Mouse (Mus musculus) embryonic facial prominence, embryonic 11.5 days (tissue): ENCODE data around the gene Tfip11. TPM values are rescaled to one million over a fixed set of nuclear protein-coding genes. Genes with fewer than 3 reads are reported as not detected.

Experiments
- ATAC-seq: fragments of 200-750 bp; cut with Nextera tagmentation; replicated peaks from 2 replicates; pipeline ENCODE4 v1.8.0; 2017; ENCODE audit warnings: low read depth; ENCODE audit not compliant: insufficient number of reproducible peaks, low FRiP score, low TSS enrichment
- DNase-seq: peaks from one replicate; pipeline ENCODE4 v3.0.0-alpha.2; 2015; ENCODE audit warnings: low spot score
- H3K27ac ChIP-seq: fragments of 300-500 bp; sonication (generic); replicated peaks from 2 replicates; pipeline ENCODE4 v1.5.1; 2014; ENCODE audit warnings: mild to moderate bottlenecking, low read depth, low read length, control low read depth
- H3K27me3 ChIP-seq: fragments of 300-500 bp; sonication (generic); 2 replicates; pipeline ENCODE4 v1.6.1; 2014; ENCODE audit warnings: mild to moderate bottlenecking, low read length, moderate library complexity, mixed read lengths; ENCODE audit not compliant: control insufficient read depth, insufficient read depth
- H3K36me3 ChIP-seq: fragments of 300-500 bp; sonication (generic); replicated peaks from 2 replicates; pipeline ENCODE4 v1.6.1; 2014; ENCODE audit warnings: low read depth, mild to moderate bottlenecking, low read length, moderate library complexity, mixed read lengths; ENCODE audit not compliant: control insufficient read depth, insufficient read depth
- H3K4me1 ChIP-seq: fragments of 300-500 bp; sonication (generic); 2 replicates; pipeline ENCODE4 v1.6.1; 2014; ENCODE audit warnings: low read length, mixed read lengths; ENCODE audit not compliant: control insufficient read depth, insufficient read depth
- H3K4me2 ChIP-seq: fragments of 300-500 bp; sonication (generic); 2 replicates; pipeline ENCODE4 v1.6.1; 2014; ENCODE audit warnings: low read depth, mild to moderate bottlenecking, control low read depth, low read length, moderate library complexity
- H3K4me3 ChIP-seq: fragments of 300-500 bp; sonication (generic); 2 replicates; pipeline ENCODE4 v1.5.1; 2014; ENCODE audit warnings: low read depth, low read length, control low read depth
- H3K9ac ChIP-seq: fragments of 300-500 bp; sonication (generic); replicated peaks from 2 replicates; pipeline ENCODE4 v1.6.1; 2014; ENCODE audit warnings: mild to moderate bottlenecking, control low read depth, low read length
- H3K9me3 ChIP-seq: fragments of 300-500 bp; sonication (generic); replicated peaks from 2 replicates; pipeline ENCODE4 v1.6.1; 2016; ENCODE audit warnings: mild to moderate bottlenecking, low read length, inconsistent platforms, mixed read lengths; ENCODE audit not compliant: control insufficient read depth
- WGBS: fragments of 180-500 bp; shearing (Covaris S2); extraction: QIAGEN DNeasy Blood & Tissue Kit; methylation state at CpG from one replicate; pipeline ENCODE4 v1.1.7; 2014; 5-methylcytosine and 5-hydroxymethylcytosine counted together
- polyA plus RNA-seq: library from polyadenylated mRNA; unstranded; fragments of >200 nt; fragmentation: Nextera tagmentation; extraction: Ambion mirVana; gene quantifications from 2 replicates; pipeline ENCODE4 v1.2.1, GENCODE M21; 2014

Gene Tfip11
- polyA plus RNA-seq, 1 experiment from 2014 or later = 19.3 TPM

DNA sequence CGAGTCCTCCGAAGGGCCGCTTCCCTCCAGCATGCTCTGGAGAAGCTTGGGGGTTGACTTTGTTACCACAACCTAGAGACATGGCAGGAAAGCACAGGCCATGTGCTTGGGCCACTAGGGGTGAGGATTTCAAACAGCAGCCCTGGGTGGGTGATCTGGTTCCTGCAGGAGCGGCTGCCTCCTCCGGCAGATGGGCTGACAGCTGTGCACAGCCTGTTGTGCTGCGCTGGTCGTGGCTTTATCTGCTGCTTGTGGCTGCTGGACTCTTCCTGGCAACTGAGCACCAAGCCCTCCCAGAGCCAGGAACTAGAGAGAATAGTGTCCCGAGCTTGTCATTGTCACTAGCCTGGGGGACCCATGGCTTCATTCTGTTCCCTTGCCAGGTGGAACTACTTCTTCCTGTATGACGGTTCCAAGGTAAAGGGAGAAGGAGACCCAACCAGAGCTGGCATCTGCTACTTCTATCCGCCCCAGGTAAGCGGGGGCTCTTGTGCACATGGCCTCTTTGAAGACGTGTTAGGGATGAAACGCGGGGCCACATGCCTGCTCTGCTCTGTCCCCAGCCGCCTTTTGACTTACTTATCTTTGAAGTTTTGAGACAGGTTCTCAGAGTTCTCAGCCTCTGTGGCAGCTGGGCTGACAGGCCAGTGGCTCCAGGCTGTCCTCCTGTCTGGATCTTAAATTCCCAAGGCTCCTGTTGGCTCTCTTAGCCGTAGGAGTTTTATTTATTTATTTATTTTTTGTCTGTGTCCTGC lies 20.2 kb downstream of the Tfip11 start:
- ATAC-seq (no peak), DNase-seq (no peak)
- Histone ChIP-seq H3K36me3 (no peaks in the 10 kb centered on the region), H3K4me1 (no peaks in the 10 kb centered on the region), H3K27ac (no peak overlapping the region), H3K9me3 (no peaks in the 10 kb centered on the region), H3K4me2 (no peak overlapping the region), H3K27me3 (no peaks in the 10 kb centered on the region), H3K9ac (no peak overlapping the region; the same call in 1 of the 2 replicates), H3K4me3 (no peak overlapping the region)
- 87% methylated on average over 16 of the region's 16 CpGs for whole genome bisulfite sequencing

DNA sequence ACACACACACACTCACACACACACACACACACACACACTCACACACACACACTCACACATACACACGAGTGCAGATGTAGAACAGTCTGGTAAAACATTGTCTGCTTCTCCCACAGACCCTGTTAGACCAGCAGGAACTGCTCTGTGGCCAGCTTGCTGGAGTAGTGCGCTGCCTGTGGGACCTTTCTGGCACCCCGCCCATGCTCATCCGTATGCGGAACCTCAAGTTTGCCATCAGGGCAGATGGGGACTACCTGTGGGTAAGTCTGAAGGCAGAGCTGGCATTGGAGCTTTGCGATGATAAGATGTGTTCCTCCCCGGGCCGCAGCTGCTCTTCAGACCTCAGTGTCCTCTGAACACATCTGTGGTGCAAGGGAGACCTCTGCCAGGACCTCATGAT lies 23.0 kb downstream of the Tfip11 start:
- Histone ChIP-seq H3K36me3 (no peaks in the 10 kb centered on the region), H3K9me3 (no peaks in the 10 kb centered on the region)
- 91% methylated on average over 8 of the region's 8 CpGs for WGBS

GRCm38 (mm10) chr5:112355493-112355892 lies 29.3 kb downstream of the Tfip11 start:
- H3K27ac ChIP-seq = no peak overlapping the region
- H3K4me2 ChIP-seq = no peak overlapping the region
- H3K27me3 ChIP-seq = no peaks in the 10 kb centered on the region
- no peaks in the 10 kb centered on the region for H3K4me1 ChIP-seq
- ATAC-seq = no peak
- no peaks in the 10 kb centered on the region for H3K9me3 ChIP-seq
- H3K4me3 ChIP-seq = no peak overlapping the region
- no peaks in the 10 kb centered on the region; the same call in 1 of the 2 replicates for H3K36me3 ChIP-seq
- 92% methylated on average over 6 of the region's 6 CpGs for WGBS
- DNase-seq = no peak
- H3K9ac ChIP-seq = no peak overlapping the region

More for the DNA sequence above, 23.0 kb downstream of the Tfip11 start:
- no peak for ATAC-seq
- no peak overlapping the region for H3K4me2 ChIP-seq
- H3K4me1 ChIP-seq = no peaks in the 10 kb centered on the region
- no peak overlapping the region for H3K4me3 ChIP-seq
- no peak overlapping the region for H3K9ac ChIP-seq
- H3K27ac ChIP-seq = no peak overlapping the region
- H3K27me3 ChIP-seq = no peaks in the 10 kb centered on the region
- DNase-seq = no peak

GRCm38 (mm10) chr5:112355910-112356309 lies 29.8 kb downstream of the Tfip11 start, which contains the start of gene Gm6583:
Gm6583 (minus strand) TSS chr5:112356033.
- DNase-seq (no peak), ATAC-seq (no peak; the same call in 1 of the 2 replicates)
- H3K27ac ChIP-seq = no peak within 1 kb of the TSS
- no peaks in the 10 kb centered on the region for H3K9me3 ChIP-seq
- no peak within 1 kb of the TSS for H3K4me3 ChIP-seq
- WGBS = 62% methylated on average over 13 of the region's 13 CpGs
- H3K4me2 ChIP-seq = no peak within 1 kb of the TSS
- no peaks in the 10 kb centered on the region for H3K27me3 ChIP-seq
- H3K36me3 ChIP-seq = no peaks in the 10 kb centered on the region; the same call in 1 of the 2 replicates
- H3K9ac ChIP-seq = no peak within 1 kb of the TSS
- no peaks in the 10 kb centered on the region for H3K4me1 ChIP-seq

DNA sequence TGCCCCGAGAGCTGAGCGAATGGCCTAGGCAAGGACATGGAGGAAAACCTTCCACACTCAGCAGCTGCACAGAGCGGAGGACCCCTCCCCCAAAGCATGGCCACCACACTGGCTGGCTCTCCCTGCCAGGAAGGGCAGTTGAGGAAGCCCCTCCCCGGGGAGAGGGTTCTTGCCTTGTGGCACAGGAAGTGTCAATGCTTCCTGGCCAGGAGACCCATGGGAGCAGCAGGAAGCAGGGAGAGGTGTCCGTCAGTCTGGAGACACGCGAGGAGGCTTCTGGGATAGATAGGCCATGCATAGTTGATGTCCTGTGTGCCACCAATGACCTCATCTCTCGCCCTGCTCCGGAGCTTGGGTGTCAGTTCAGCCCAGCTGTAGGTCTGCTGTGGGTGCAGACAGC lies 30.2 kb downstream of the Tfip11 start:
- Histone ChIP-seq H3K9me3 (no peaks in the 10 kb centered on the region), H3K9ac (no peak overlapping the region), H3K36me3 (no peaks in the 10 kb centered on the region; the same call in 1 of the 2 replicates), H3K4me2 (no peak overlapping the region), H3K27ac (no peak overlapping the region), H3K4me3 (no peak overlapping the region), H3K27me3 (no peaks in the 10 kb centered on the region), H3K4me1 (no peaks in the 10 kb centered on the region)
- ATAC-seq = no peak; the same call in 1 of the 2 replicates
- 91% methylated on average over 9 of the region's 9 CpGs for WGBS
- DNase-seq = no peak

DNA sequence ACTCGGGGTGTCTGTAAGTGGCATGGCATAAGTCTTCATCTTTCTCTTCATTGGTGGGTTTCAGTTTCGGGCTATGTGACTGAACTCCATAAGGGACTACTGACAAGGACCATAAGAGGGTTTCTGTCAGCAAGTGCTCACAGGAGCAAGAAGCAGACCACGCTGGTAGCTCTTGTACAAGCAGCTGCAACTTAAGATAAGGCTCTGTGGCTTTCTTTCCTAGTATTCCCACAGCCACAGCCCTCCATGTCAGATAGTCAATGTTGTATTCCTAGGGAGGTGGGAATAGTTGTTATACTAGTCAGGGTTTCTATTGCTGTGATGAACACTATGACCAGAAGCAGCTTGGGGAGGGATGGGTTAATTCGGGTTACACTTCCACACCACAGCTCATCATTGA lies 33.4 kb downstream of the Tfip11 start:
- Histone ChIP-seq H3K36me3 (no peaks in the 10 kb centered on the region; the same call in none of the 2 replicates), H3K4me3 (no peak overlapping the region), H3K4me2 (no peak overlapping the region), H3K9ac (no peak overlapping the region), H3K9me3 (no peaks in the 10 kb centered on the region), H3K4me1 (no peaks in the 10 kb centered on the region), H3K27me3 (no peaks in the 10 kb centered on the region), H3K27ac (no peak overlapping the region)
- ATAC-seq = no peak
- WGBS = 93% methylated on average over 4 of the region's 4 CpGs
- DNase-seq = no peak

DNA sequence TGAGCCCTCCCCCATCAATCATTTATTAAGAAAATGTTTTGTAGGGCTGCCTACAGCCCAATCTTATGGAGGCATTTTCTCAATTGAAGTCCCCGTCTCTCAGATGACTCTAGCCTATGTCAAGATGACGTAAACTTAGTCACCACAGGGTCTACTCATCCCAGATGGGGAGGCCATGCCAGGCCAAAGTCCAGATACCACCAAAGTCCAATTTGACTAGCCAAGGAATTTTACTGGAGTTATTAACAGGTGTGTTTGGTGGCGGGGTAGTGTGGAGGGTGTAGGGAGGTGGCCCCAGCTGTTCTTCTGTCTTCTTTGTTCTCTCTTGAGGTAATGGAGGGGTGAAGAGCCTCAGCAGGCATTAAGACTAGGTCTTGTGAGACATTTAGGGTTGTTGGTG lies 33.9 kb downstream of the Tfip11 start:
- DNase-seq = no peak
- H3K27ac ChIP-seq = no peak overlapping the region
- no peaks in the 10 kb centered on the region; the same call in 1 of the 2 replicates for H3K4me1 ChIP-seq
- H3K9ac ChIP-seq = no peak overlapping the region
- ATAC-seq = no peak
- no peaks in the 10 kb centered on the region for H3K27me3 ChIP-seq
- H3K4me3 ChIP-seq = no peak overlapping the region
- no peaks in the 10 kb centered on the region; the same call in none of the 2 replicates for H3K36me3 ChIP-seq
- WGBS = 95% methylated on average over 3 of the region's 3 CpGs
- no peak overlapping the region for H3K4me2 ChIP-seq
- no peaks in the 10 kb centered on the region for H3K9me3 ChIP-seq

GRCm38 (mm10) chr5:112364184-112364797 lies 38.1 kb downstream of the Tfip11 start:
- Histone ChIP-seq H3K4me3 (no peak overlapping the region), H3K27ac (no peak overlapping the region), H3K36me3 (no peaks in the 10 kb centered on the region; the same call in 1 of the 2 replicates), H3K9me3 (no peaks in the 10 kb centered on the region), H3K4me1 (no peaks in the 10 kb centered on the region; the same call in 1 of the 2 replicates), H3K9ac (no peak overlapping the region), H3K4me2 (no peak overlapping the region), H3K27me3 (no peaks in the 10 kb centered on the region)
- WGBS = 63% methylated on average over 10 of the region's 10 CpGs
- ATAC-seq = 0 out of 2 replicates have a peak, but pooled peaks have one; percentile 23
- DNase-seq = no peak
